Mouse (Mus musculus) erythroblast, embryonic 14.5 days (primary cell): ENCODE data around the gene Csf2rb2. TPM values are rescaled to one million over a fixed set of nuclear protein-coding genes. Genes with fewer than 3 reads are reported as not detected.

Experiments
- H3K27me3 ChIP-seq: 2 replicates; pipeline ENCODE4 v1.6.1; 2012; ENCODE audit warnings: inconsistent platforms; ENCODE audit not compliant: control insufficient read depth
- H3K36me3 ChIP-seq: 2 replicates; pipeline ENCODE4 v1.6.1; 2012; ENCODE audit warnings: mild to moderate bottlenecking, inconsistent platforms; ENCODE audit not compliant: control insufficient read depth
- H3K4me1 ChIP-seq: 2 replicates; pipeline ENCODE4 v1.6.1; 2012; ENCODE audit warnings: inconsistent platforms; ENCODE audit not compliant: control insufficient read depth
- H3K4me3 ChIP-seq: replicated peaks from 2 replicates; pipeline ENCODE3; 2012; ENCODE audit warnings: moderate library complexity, mild to moderate bottlenecking, inconsistent platforms
- H3K9me3 ChIP-seq: 2 replicates; pipeline ENCODE4 v1.6.1; 2012; ENCODE audit warnings: low read length, inconsistent platforms, mixed read lengths; ENCODE audit not compliant: control insufficient read depth
- GATA1 ChIP-seq: IDR thresholded peaks from 2 replicates; pipeline ENCODE4 v1.6.1; 2012; ENCODE audit warnings: low read length, inconsistent platforms, mixed read lengths
- TAL1 ChIP-seq: IDR thresholded peaks from 3 replicates; pipeline ENCODE4 v1.6.1; 2012; ENCODE audit warnings: low read length, inconsistent platforms, mixed read lengths
- polyA plus RNA-seq: library from polyadenylated mRNA; stranded (reverse); fragments of >175 nt; gene quantifications from 2 replicates; pipeline ENCODE4 v1.2.3, GENCODE M21; 2012

Csf2rb2 gene
- polyA plus RNA-seq, 1 experiment: 0.19 TPM

DNA sequence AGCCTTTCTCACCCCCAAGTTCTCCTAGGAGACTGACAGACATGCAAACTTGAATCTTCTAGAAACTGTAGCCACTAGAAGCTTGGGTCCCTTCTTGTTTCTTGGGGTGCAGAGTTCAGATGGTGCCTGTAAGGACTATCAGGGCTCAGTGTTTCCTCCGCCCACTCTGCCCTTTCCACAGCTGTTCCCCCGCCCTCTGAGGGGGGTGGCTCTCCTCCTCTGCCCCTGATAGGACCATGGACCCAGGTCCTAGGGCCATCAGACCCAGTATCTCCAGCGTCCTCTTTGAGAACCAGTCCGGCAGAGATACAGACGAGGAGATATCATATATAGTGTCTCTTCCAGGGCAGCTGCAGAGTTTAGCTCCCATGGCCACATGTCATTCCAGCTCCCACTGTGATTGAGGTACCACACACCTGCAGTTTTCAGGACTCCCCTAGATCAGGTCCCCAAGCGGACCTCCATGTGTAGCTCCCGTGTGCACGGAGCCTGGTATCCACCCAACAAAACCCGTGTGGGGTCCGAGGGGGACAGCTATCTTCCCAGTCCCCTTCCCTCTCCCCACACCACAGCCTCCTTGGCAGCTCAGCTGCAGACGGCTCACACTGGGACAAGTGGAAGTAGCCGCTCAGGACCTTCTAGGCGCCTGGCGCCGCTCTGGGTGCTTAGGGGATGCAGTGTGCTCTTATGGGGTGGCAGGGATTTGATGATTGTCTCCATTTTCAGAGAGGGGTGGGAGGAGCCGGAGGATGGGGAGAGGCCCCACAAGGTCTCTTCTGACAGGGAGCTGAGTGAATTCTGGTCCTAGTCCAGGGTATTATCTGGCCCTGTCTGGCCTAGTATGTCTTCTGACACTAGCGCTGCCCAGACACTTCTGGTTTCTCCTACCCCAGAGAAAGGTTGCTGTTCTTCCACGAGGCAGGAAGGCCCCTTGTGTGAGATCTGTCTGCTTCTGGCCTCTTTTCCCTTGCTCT lies 59.1 kb downstream of the Csf2rb2 start:
- H3K4me1 ChIP-seq: no peaks in the 10 kb centered on the region
- H3K27me3 ChIP-seq: no peaks in the 10 kb centered on the region
- no peak overlapping the region for H3K4me3 ChIP-seq
- H3K36me3 ChIP-seq: no peaks in the 10 kb centered on the region
- H3K9me3 ChIP-seq: no peaks in the 10 kb centered on the region
- TF ChIP-seq GATA1: no peak
- TF ChIP-seq TAL1: no peak

DNA sequence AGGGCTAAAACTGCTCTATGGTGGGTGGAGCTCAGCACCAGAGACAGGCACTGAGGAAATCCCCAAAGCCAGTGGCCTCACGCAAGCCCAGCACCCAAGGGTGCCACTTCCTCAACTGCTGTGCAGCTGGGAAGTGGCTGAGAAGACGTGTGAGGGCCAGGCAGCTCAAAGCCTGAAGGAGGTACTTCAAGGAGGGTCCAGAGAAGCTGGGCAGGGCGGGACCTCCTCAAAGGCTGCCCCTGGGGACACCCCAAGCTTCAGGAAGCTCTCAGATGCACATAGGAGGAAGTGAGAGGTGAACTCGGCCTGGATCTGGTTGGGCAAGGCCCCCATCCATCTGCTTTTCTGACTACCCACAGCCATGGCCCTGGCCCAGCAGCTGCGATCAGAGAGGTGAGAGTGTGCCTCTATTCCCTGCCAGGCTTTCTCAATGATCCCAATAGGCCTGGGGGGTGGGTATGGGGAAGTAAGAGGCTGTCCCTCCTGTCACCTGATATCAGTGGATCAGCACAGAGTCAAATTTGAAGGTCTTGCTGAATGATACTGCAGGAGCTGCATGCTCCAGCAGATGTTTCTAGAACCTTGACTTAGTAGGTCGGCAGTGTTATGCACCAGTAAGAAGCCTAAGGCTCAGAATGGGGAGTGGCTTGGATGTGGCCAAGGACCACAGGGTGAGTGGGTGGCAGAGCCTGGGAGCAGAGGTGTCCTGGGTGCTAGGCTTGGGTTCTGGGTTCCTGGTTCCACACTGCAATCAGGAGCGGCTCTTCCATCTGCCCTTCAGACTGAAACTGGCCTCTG lies 60.6 kb downstream of the Csf2rb2 start, which contains the start of gene Ncf4:
TSS of gene Ncf4 (plus strand) at position 107 of the 798 bp plus-strand sequence.
- H3K4me3 ChIP-seq: no peak within 1 kb of the TSS
- H3K4me1 ChIP-seq: no peaks in the 10 kb centered on the region
- no peaks in the 10 kb centered on the region for H3K36me3 ChIP-seq
- TF ChIP-seq GATA1: no peak
- TF ChIP-seq TAL1: no peak
- H3K9me3 ChIP-seq: no peaks in the 10 kb centered on the region
- no peaks in the 10 kb centered on the region for H3K27me3 ChIP-seq

DNA sequence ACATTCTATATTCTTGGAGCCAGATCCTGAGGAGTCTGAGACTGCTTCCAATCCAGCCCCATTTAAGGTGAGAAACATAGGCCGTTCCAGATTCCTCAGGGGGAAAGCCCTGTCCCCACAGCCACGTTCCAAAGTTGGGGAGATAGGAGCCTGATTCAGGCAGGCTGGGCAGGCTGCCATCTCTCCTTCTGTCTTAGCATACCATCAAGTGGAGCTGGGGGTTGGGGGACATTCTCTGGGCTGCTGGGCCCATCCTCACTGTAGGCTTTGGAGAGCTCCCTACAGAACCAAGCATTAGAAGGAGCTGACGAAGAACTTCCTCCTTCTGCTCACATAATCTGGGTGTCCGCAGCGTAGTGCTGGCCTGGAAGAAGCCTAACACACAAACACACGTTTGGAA lies 61.7 kb downstream of the Csf2rb2 start:
- H3K36me3 ChIP-seq: no peaks in the 10 kb centered on the region
- no peak overlapping the region for H3K4me3 ChIP-seq
- no peaks in the 10 kb centered on the region for H3K27me3 ChIP-seq
- TF ChIP-seq GATA1: no peak
- no peak for TF ChIP-seq TAL1
- no peaks in the 10 kb centered on the region for H3K9me3 ChIP-seq
- H3K4me1 ChIP-seq: no peaks in the 10 kb centered on the region

DNA sequence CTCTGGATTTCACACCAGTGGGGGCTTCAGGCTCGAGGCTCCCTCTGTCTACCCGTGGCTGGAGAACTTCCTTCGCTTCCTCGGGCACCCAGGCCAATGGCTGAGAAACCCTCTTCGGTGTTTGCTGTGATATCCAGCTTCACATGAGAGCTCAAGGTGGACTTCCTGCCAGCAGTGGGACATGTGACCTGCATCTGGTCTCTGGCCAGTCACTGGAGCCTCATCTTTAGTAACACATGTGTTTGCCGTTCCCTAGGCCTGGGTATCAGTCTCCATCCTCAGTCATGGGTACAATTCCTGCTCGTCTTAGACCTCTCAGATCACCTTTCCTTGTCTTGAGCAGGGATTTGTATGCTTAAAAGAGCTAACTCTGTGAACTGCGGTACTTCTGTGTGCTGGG lies 62.5 kb downstream of the Csf2rb2 start:
- Histone ChIP-seq H3K4me1 (no peaks in the 10 kb centered on the region), H3K4me3 (no peak overlapping the region), H3K27me3 (no peaks in the 10 kb centered on the region), H3K36me3 (no peaks in the 10 kb centered on the region), H3K9me3 (no peaks in the 10 kb centered on the region)
- TF ChIP-seq GATA1 (no peak), TAL1 (no peak)

DNA sequence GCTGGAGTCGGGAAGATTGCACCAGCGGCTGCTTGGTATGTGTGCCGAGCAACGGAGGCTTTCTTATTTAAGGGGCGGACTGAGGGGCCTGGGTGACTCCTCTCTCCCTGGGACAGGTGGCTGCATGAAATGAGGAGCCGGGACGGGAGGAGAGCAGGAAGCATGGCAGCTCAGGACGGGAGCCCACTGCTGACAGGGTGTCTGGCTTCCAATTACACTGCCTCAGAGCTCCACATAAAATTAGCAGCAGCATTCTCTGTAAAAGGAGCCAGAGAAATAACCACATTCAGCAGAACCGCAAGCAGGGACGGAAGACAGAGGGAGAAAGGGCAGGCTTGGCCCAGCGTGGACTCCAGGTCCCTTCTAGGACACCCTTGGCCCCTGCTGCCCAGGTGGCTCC lies 64.2 kb downstream of the Csf2rb2 start:
- no peak for TF ChIP-seq TAL1
- no peak for TF ChIP-seq GATA1
- H3K4me3 ChIP-seq: no peak overlapping the region
- no peaks in the 10 kb centered on the region for H3K9me3 ChIP-seq
- H3K4me1 ChIP-seq: no peaks in the 10 kb centered on the region
- H3K36me3 ChIP-seq: no peaks in the 10 kb centered on the region
- no peaks in the 10 kb centered on the region for H3K27me3 ChIP-seq

DNA sequence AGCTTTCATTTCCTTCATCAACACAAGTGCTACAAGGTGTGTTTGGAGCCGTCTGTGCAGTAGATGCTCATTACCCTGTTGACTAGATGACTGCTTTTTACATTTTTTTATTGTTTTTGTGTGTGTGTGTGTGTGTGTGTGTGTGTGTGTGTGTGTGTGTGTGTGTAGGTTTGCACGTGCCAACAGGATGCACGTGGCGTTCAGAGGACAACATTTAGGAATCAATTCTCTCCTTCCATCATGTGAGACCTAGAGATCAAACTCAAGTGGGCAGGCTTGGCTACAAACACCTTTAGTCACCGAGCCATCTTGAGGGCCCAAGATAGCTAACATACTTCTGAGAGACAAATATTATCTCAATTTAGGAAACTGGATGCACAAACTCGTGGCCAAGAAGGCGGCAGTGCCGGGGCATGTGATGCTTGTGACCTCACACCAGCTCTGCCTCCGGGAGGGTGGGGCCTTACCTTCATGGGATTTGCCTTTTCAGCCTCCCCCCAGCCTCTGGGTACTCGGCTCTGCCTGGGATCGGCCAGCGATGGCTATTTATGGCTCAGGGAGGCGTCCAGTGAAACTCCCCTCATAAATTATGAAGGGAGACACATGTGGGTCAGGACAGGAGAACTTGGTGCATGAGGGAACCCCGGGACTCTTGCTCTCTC lies 65.4 kb downstream of the Csf2rb2 start:
- Histone ChIP-seq H3K9me3 (no peaks in the 10 kb centered on the region), H3K27me3 (no peaks in the 10 kb centered on the region), H3K36me3 (no peaks in the 10 kb centered on the region), H3K4me1 (no peaks in the 10 kb centered on the region), H3K4me3 (no peak overlapping the region)
- TF ChIP-seq GATA1 (no peak), TAL1 (no peak)

DNA sequence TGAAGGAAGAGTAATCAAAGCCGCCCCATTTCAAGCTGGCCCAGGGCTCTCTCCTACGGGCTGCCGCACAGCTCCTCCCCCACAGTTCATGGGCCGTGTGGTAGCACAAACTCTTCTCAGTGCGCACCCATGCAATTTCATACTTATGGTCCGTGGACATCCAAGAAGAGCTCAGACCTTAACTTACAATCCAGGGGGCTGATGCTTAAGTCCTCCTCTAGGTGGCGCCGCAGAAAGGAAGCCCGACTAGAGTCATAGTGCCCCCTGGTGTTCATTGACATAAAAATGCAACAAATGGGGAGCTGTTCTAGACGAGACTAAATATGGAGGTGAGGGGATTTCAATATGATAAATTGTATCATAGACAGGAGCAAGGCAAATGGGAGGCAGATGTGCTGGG lies 66.1 kb downstream of the Csf2rb2 start:
- Histone ChIP-seq H3K27me3 (no peaks in the 10 kb centered on the region), H3K9me3 (no peaks in the 10 kb centered on the region), H3K4me1 (peaks cover 4% of the 10 kb centered on the region; the same call in 1 of the 2 replicates), H3K36me3 (no peaks in the 10 kb centered on the region), H3K4me3 (no peak overlapping the region)
- TF ChIP-seq GATA1 (no peak), TAL1 (no peak)

DNA sequence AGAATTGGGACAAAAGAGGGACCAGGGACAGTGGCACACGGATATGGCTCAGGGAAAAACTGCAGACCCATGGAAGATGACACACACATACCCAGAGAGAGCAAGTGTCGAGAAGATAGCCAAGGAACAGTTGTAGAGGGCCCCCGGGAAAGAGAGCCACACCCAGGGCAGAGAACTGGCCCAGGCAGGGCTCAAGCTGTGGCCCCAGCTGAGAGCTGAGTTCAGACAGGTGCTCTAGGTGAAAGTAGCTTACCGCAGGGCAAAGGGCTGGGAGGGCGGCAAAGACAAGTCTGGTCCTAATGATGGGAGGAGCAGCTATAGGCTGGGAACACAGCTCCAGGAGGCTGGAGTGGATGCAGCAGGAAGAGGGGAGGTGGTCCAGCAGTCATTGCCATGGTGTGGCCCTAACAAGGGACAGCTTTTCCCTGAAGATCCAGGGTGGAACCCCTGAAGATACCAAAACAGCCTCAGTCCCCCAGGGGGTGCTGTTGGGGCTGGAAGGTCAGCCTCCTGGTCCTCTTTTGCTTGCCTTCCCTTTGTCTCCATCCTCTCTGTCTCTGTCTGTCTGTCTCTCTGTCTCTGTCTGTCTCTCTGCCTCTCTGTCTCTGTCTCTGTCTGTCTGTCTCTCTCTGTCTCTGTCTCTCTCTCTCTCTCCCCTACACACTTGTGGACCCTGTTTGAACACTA lies 70.6 kb downstream of the Csf2rb2 start:
- H3K4me1 ChIP-seq: peaks cover 4% of the 10 kb centered on the region; the same call in 1 of the 2 replicates
- no peaks in the 10 kb centered on the region; the same call in 1 of the 2 replicates for H3K9me3 ChIP-seq
- H3K27me3 ChIP-seq: no peaks in the 10 kb centered on the region
- no peak overlapping the region for H3K4me3 ChIP-seq
- H3K36me3 ChIP-seq: no peaks in the 10 kb centered on the region
- TF ChIP-seq GATA1 (no peak), TAL1 (no peak)

Other genes with a start within 250 kb of the Csf2rb2 start
- gene Cacng2, start 185.7 kb downstream of the Csf2rb2 start, polyA plus RNA-seq: not detected in 2 replicates
- gene Ift27, start 131.6 kb downstream of the Csf2rb2 start, polyA plus RNA-seq: 17.7 and 19.2 TPM in 2 replicates
- gene Pvalb, start 99.3 kb downstream of the Csf2rb2 start, polyA plus RNA-seq: not detected in 2 replicates
- gene Ncf4, start 60.9 kb downstream of the Csf2rb2 start, polyA plus RNA-seq: 2.5 and 4.8 TPM in 2 replicates
- 0.27 and 0.30 TPM in 2 replicates for gene Csf2rb, start 20.0 kb upstream of the Csf2rb2 start, polyA plus RNA-seq
- gene Tex33, start 90.2 kb upstream of the Csf2rb2 start, polyA plus RNA-seq: not detected in 2 replicates
- 3.8 and 3.9 TPM in 2 replicates for gene Tst, start 100.2 kb upstream of the Csf2rb2 start, polyA plus RNA-seq
- gene Mpst, start 100.7 kb upstream of the Csf2rb2 start, polyA plus RNA-seq: 68.7 and 72.8 TPM in 2 replicates
- gene Kctd17, start 122.8 kb upstream of the Csf2rb2 start, polyA plus RNA-seq: 0.07 and 0.10 TPM in 2 replicates
- gene Tmprss6, start 162.9 kb upstream of the Csf2rb2 start, polyA plus RNA-seq: 0.02 and 0.07 TPM in 2 replicates
- 0.01 TPM in 1 of 2 replicates, not detected in the other for gene Il2rb, start 189.6 kb upstream of the Csf2rb2 start, polyA plus RNA-seq
- 0.02 TPM in 1 of 2 replicates, not detected in the other for gene C1qtnf6, start 225.7 kb upstream of the Csf2rb2 start, polyA plus RNA-seq
- not detected in 2 replicates for gene Sstr3, start 239.0 kb upstream of the Csf2rb2 start, polyA plus RNA-seq